Mouse (Mus musculus) E14TG2a.4 (cell line): ENCODE measurements around the gene Ly6g6d.

Experiments used
- CTCF ChIP-seq: conservative IDR thresholded peaks from 2 replicates; pipeline ENCODE4 v1.5.1; 2014; ENCODE audit warnings: low read length
- NANOG ChIP-seq: IDR thresholded peaks from 2 replicates; pipeline ENCODE4 v1.6.1; 2014; ENCODE audit warnings: borderline replicate concordance, low read length, mixed read lengths

GRCm38 (mm10) chr17:35055691-35056495, 22.0 kb downstream of the Ly6g6d start:
- TF ChIP-seq CTCF (no peak), NANOG (no peak)
